Comparison of ENCODE assay signal across 3 mouse cellular contexts in the genomic region with DNA sequence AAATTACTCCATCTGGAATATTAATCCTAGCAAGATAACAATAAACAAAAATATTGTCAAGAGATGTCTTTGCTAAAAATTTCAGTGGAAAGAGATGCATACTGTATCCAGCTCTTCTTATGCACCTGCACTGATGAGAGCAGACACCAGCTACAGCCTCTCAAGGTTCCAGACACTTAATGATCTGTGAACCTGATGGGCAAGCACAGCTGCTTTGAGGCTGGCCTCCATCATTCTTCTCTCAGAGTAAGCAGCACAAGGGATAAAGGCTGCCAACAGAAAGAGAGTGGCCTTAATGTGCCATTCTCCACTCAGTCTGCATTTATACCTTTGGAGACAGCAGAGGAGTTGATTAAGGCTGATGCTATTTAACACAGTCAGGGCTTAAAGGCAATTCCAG.
"Had no signal": no experiment of that assay in that cellular context is flagged by ENCODE, and none has a peak within 500 bp of the region (broad histone marks: within the 10 kb centered on the region; RNA-seq: fewer than 3 reads in every experiment).

No protein-coding gene starts in this region.

- H3K36me3 ChIP-seq: stomach, embryonic 15.5 days had no signal

- H3K4me2 ChIP-seq: neural tube, embryonic 13.5 days; neural tube, embryonic 15.5 days; stomach, embryonic 15.5 days had no signal

- H3K27me3 ChIP-seq: neural tube, embryonic 13.5 days; neural tube, embryonic 15.5 days; stomach, embryonic 15.5 days had no signal

- H3K4me3 ChIP-seq: neural tube, embryonic 13.5 days; neural tube, embryonic 15.5 days; stomach, embryonic 15.5 days had no signal
